In the genomic region with DNA sequence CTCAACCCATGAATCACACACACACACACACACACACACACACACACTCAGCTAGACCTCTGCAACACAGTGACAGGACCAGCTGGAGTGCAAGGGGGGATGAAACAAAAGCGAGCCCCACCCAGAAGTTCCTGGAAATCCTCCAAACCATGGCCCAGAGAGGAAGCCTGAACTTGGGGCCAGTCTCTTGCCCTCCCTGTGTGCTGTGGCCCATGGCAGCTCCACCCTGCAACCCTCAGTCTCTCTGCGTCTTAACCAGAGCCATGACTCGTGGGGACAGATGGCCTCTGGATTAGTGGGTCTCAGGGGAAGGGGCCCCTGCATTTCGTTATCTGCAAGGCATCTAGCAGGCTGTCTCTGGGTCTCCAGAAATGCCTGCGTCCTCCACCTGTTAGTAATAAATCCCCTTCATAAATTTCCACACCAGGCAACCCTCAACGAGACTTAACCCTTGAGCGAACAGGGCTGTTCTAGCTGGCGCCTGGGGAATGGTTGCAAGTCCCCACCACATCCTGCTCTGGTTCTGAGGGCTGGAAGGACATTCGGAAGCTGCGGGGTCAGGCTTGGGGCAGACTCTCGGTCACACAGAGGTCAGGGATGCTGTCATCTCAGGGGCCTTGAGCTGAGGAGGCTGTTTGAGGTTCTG, we compare ENCODE assay signal across 9 mouse cellular contexts. TPM values are rescaled to one million over a fixed set of nuclear protein-coding genes. Genes with fewer than 3 reads are reported as not detected.
A peak's percentile ranks its signal among the peaks of the same experiment; 100 is the strongest.
DNase-seq lines count a peak whose midpoint lies in the region; ATAC-seq and TF ChIP-seq lines count a peak whose summit lies in the region.
"Had no signal": no experiment of that assay in that cellular context is flagged by ENCODE, and none has a peak within 500 bp of the region (broad histone marks: within the 10 kb centered on the region; RNA-seq: fewer than 3 reads in every experiment).

No protein-coding gene starts in this region.

- peaks cover 57 to 75% of the 10 kb centered on the region in 2 experiments for H3K4me1 ChIP-seq in heart, embryonic 14.5 days (ENCODE audit: control insufficient read depth in 2 of 2, insufficient read depth in 2 of 2, low read length in 2 of 2)
- H3K4me1 ChIP-seq in cerebellum, adult 2 months (ENCODE audit: control insufficient read depth, insufficient read depth, low read length): no peaks in the 10 kb centered on the region
- peaks cover 16% of the 10 kb centered on the region for H3K4me1 ChIP-seq in forebrain, embryonic 14.5 days (ENCODE audit: control insufficient read depth, insufficient read depth, low read length)

- no peak for ATAC-seq in heart, embryonic 14.5 days (ENCODE audit: insufficient number of reproducible peaks, insufficient read depth, low FRiP score, low read depth)
- 0 out of 2 replicates have a peak, but pooled peaks have one; percentile 6 for ATAC-seq in neutrophil, adult 5-6 weeks (ENCODE audit: extremely low read depth, insufficient number of reproducible peaks, low FRiP score, poor library complexity, severe bottlenecking)
- ATAC-seq in forebrain, embryonic 14.5 days: no peak

- no peaks in the 10 kb centered on the region for H3K9me3 ChIP-seq in heart, embryonic 14.5 days (ENCODE audit: control insufficient read depth, low read length)
- no peaks in the 10 kb centered on the region for H3K9me3 ChIP-seq in forebrain, embryonic 14.5 days (replicated peaks; ENCODE audit: control insufficient read depth, low read length)
- H3K9me3 ChIP-seq: liver, embryonic 15.5 days had no signal

- DNase-seq in gastrocnemius, postnatal 10 days: peak; percentile 30
- no peak for DNase-seq in gastrocnemius, adult 18-20 months (ENCODE audit: low spot score)
- peak; percentile 65 for DNase-seq in NIH3T3 (ENCODE audit: low read depth)
- peak; percentile 71 to 83 for DNase-seq in kidney, postnatal 4 days
- no peak for DNase-seq in cerebellum, adult 2 months
- DNase-seq in forebrain, embryonic 14.5 days (ENCODE audit: low spot score): no peak

- no peak for TF ChIP-seq POLR2A in cerebellum, adult 2 months (IDR thresholded peaks at IDR 0.05; ENCODE audit: borderline replicate concordance, insufficient read depth, low read length)

- H3K27me3 ChIP-seq in heart, embryonic 14.5 days (ENCODE audit: control insufficient read depth, insufficient read depth, low read length): no peaks in the 10 kb centered on the region
- H3K27me3 ChIP-seq in cerebellum, adult 2 months (ENCODE audit: control insufficient read depth, insufficient read depth, low read length): no peaks in the 10 kb centered on the region
- no peaks in the 10 kb centered on the region for H3K27me3 ChIP-seq in forebrain, embryonic 14.5 days (replicated peaks; ENCODE audit: control insufficient read depth, insufficient read depth, low read length)
- H3K27me3 ChIP-seq: liver, embryonic 15.5 days had no signal

- no peak overlapping the region for H3K4me2 ChIP-seq in heart, embryonic 14.5 days (ENCODE audit: low read length)
- H3K4me2 ChIP-seq in forebrain, embryonic 14.5 days (ENCODE audit: low read length): no peak overlapping the region
- H3K4me2 ChIP-seq: liver, embryonic 15.5 days had no signal

- peak overlapping the region; percentile 22 to 25; a peak in 2 of 4 replicates for H3K27ac ChIP-seq in heart, embryonic 14.5 days (replicated peaks in 1 of 2; ENCODE audit: control insufficient read depth in 1 of 2, insufficient read depth in 1 of 2, low read depth in 2 of 2, low read length in 2 of 2)
- no peak overlapping the region for H3K27ac ChIP-seq in cerebellum, adult 2 months (ENCODE audit: insufficient read depth, low read length)
- no peak overlapping the region for H3K27ac ChIP-seq in forebrain, embryonic 14.5 days (ENCODE audit: low read depth, low read length)
- H3K27ac ChIP-seq: liver, embryonic 15.5 days had no signal

- peak overlapping the region; percentile 39; the same call in 1 of the 2 replicates for H3K9ac ChIP-seq in heart, embryonic 14.5 days (ENCODE audit: low read length)
- H3K9ac ChIP-seq in forebrain, embryonic 14.5 days (ENCODE audit: low read length): no peak overlapping the region
- H3K9ac ChIP-seq: liver, embryonic 15.5 days had no signal

- H3K4me3 ChIP-seq in heart, embryonic 14.5 days (ENCODE audit: control insufficient read depth in 1 of 2, insufficient read depth in 1 of 2, low read depth in 1 of 2, low read length in 2 of 2): no peak overlapping the region
- no peak overlapping the region for H3K4me3 ChIP-seq in cerebellum, adult 2 months (replicated peaks; ENCODE audit: insufficient read depth, low read depth, low read length)
- no peak overlapping the region for H3K4me3 ChIP-seq in forebrain, embryonic 14.5 days (ENCODE audit: low read depth, low read length)
- H3K4me3 ChIP-seq: liver, embryonic 15.5 days had no signal

- no peak for TF ChIP-seq CTCF in cerebellum, adult 2 months (IDR thresholded peaks at IDR 0.05; ENCODE audit: borderline replicate concordance, insufficient read depth, low read depth, low read length)

- WGBS in heart, embryonic 14.5 days: 27% methylated on average over 11 of the region's 11 CpGs
- WGBS in cerebellum, adult 2 months: 56% methylated on average over 11 of the region's 11 CpGs
- 58% methylated on average over 11 of the region's 11 CpGs for WGBS in forebrain, embryonic 14.5 days

- H3K36me3 ChIP-seq in heart, embryonic 14.5 days (ENCODE audit: control insufficient read depth, insufficient read depth, low read length): no peaks in the 10 kb centered on the region
- no peaks in the 10 kb centered on the region for H3K36me3 ChIP-seq in forebrain, embryonic 14.5 days (ENCODE audit: control insufficient read depth, insufficient read depth, low read length)
- H3K36me3 ChIP-seq: liver, embryonic 15.5 days had no signal

RNA-seq across cellular contexts. Expression of a gene that starts 24.6 kb away (rescaled TPM):
- total RNA-seq in gastrocnemius, postnatal 10 days (2021): 10 to 100 TPM; 15.6 to 16.0 TPM
- 1 to 10 TPM; 1.8 TPM for total RNA-seq in gastrocnemius, adult 18-20 months (2021)
- polyA plus RNA-seq in heart, embryonic 14.5 days (2014; fragmentation: Nextera tagmentation; extraction: Ambion mirVana): 9.9 and 10.3 TPM in 2 replicates
- total RNA-seq in neutrophil, adult 5-6 weeks (2017): 2.5 and 2.8 TPM in 2 replicates
- polyA plus RNA-seq in cerebellum, adult 2 months (2012; rRNA removed): 8.0 and 8.7 TPM in 2 replicates
- polyA plus RNA-seq in forebrain, embryonic 14.5 days (2014; fragmentation: Nextera tagmentation; extraction: Ambion mirVana): 5.1 and 6.6 TPM in 2 replicates

Comparison
In these comparisons a context has a peak if more than half of its experiments do, and no peak if none do; other contexts are left out.
1. DNase-seq: peak in gastrocnemius, postnatal 10 days (single experiment), NIH3T3 (single experiment) and kidney, postnatal 4 days (2 of 2); none in gastrocnemius, adult 18-20 months (single experiment), cerebellum, adult 2 months (0 of 2) and forebrain, embryonic 14.5 days (single experiment).
2. H3K27ac ChIP-seq: peak in heart, embryonic 14.5 days (2 of 2); none in cerebellum, adult 2 months (single experiment) and forebrain, embryonic 14.5 days (single experiment).